Mouse (Mus musculus): Measurements from ENCODE around the gene Ccdc90b.

DNA sequence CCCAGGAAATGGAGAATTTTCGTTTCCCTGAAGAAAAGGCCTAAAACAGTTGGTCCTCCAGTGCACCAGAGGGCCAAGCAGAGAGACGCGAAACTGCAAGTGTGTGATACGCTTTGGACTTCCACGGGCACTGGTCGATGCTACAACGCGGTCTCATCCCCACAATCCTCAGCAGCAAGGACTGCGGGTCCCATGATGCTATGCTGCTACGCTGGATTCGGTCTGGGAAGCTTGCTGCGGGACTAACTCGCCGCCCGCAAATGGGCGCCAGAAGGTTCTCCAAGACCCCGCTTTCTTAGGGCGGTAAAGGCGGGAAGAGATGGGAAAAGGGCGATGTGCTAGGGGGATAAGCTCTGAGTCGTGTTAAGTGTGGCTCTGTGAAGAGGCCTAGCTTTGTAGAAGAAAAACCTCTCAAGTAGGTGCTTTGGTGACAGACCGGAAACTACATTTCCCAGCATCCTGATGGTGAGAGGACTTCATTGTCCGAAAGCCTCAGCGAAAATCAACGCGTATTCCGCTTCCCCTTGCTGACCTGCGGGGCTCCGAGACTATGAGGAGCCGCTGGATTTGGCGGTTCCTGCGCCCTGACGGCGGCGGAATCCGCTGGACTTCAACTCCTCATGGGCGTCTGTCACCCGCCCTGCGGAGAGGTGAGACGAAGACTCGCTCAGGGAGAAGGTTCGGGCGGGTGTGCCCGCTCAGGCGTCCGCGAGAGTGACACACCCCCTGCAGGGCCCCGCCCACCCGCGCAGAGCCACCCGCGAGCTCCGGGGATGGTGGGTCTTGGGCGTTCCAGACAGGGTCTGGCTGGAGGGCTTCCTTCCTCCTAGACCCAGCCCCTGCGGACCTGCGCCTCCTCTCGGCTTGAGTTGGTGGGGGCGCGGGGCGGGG, at the start of gene Ccdc90b:
- peak; percentile 86 for TF ChIP-seq POLR2A (IDR thresholded peaks at IDR 0.05; ENCODE audit: insufficient read length, low read depth)
- TF ChIP-seq SRF (IDR thresholded peaks at IDR 0.05; ENCODE audit: control insufficient read depth, insufficient read length, low read depth): no peak
- TF ChIP-seq E2F4 (IDR thresholded peaks at IDR 0.05; ENCODE audit: insufficient read depth): no peak
- TF ChIP-seq MAX (IDR thresholded peaks at IDR 0.05; ENCODE audit: low read depth): no peak
- TF ChIP-seq CEBPB (IDR thresholded peaks at IDR 0.05; ENCODE audit: insufficient read depth, poor library complexity, severe bottlenecking): no peak

Measured in myocyte (in vitro differentiated cells).